Mouse (Mus musculus) cerebellum, adult 2 months (tissue): Measurements from ENCODE around the gene Pif1. TPM values are rescaled to one million over a fixed set of nuclear protein-coding genes. Genes with fewer than 3 reads are reported as not detected.

Experiments
- DNase-seq, 2 experiments: peaks; one replicate each; pipeline ENCODE4 v3.0.0; 2021
- H3K27ac ChIP-seq: fragments of 200-500 bp; 2 replicates; pipeline ENCODE4 v1.5.1; 2012; ENCODE audit warnings: low read length, control low read depth, inconsistent platforms; ENCODE audit not compliant: insufficient read depth
- H3K27me3 ChIP-seq: fragments of 200-500 bp; 2 replicates; pipeline ENCODE4 v1.6.1; 2012; ENCODE audit warnings: inconsistent platforms, mild to moderate bottlenecking, low read length, moderate library complexity; ENCODE audit not compliant: control insufficient read depth, insufficient read depth
- H3K4me1 ChIP-seq: fragments of 200-500 bp; 2 replicates; pipeline ENCODE4 v1.6.1; 2011; ENCODE audit warnings: low read length; ENCODE audit not compliant: control insufficient read depth, insufficient read depth
- H3K4me3 ChIP-seq: fragments of 200-500 bp; replicated peaks from 2 replicates; pipeline ENCODE3; 2011; ENCODE audit warnings: mild to moderate bottlenecking, low read depth, low read length, control low read depth; ENCODE audit not compliant: insufficient read depth
- CTCF ChIP-seq: fragments of 200-500 bp; IDR thresholded peaks from 2 replicates; pipeline ENCODE4 v1.5.1; 2011; ENCODE audit warnings: low read depth, mild to moderate bottlenecking, control low read depth, low read length, moderate library complexity, borderline replicate concordance; ENCODE audit not compliant: insufficient read depth
- POLR2A ChIP-seq: fragments of 200-500 bp; IDR thresholded peaks from 2 replicates; pipeline ENCODE4 v1.6.1; 2011; ENCODE audit warnings: low read length, control low read depth, borderline replicate concordance; ENCODE audit not compliant: insufficient read depth
- WGBS: fragments of 180-500 bp; shearing (Covaris S2); methylation state at CpG from one replicate; pipeline ENCODE4 v1.1.7; 2018; 5-methylcytosine and 5-hydroxymethylcytosine counted together
- polyA plus RNA-seq: library from polyadenylated mRNA; depleted of rRNA; stranded (reverse); fragments of >200 nt; gene quantifications from 2 replicates; pipeline ENCODE4 v1.2.3, GENCODE M21; 2012

Gene Pif1
- polyA plus RNA-seq, 1 experiment = 0.11 TPM

GRCm38 (mm10) chr9:65576861-65577510, 10.0 kb upstream of the Pif1 start:
- DNase-seq = peak; percentile 39 to 51

GRCm38 (mm10) chr9:65577511-65578196, 9.3 kb upstream of the Pif1 start:
- Histone ChIP-seq H3K27me3 (no peaks in the 10 kb centered on the region), H3K27ac (no peak overlapping the region), H3K4me3 (no peak overlapping the region), H3K4me1 (no peaks in the 10 kb centered on the region; the same call in 1 of the 2 replicates)
- 71% methylated on average over 4 of the region's 4 CpGs for WGBS
- TF ChIP-seq POLR2A = no peak
- no peak for TF ChIP-seq CTCF
- DNase-seq = no peak

More at GRCm38 (mm10) chr9:65576861-65577510, 10.0 kb upstream of the Pif1 start:
- Histone ChIP-seq H3K4me3 (no peak overlapping the region), H3K4me1 (no peaks in the 10 kb centered on the region; the same call in 1 of the 2 replicates), H3K27ac (no peak overlapping the region; the same call in 1 of the 2 replicates), H3K27me3 (no peaks in the 10 kb centered on the region)
- TF ChIP-seq CTCF (no peak), POLR2A (no peak)
- WGBS = 42% methylated on average over 7 of the region's 7 CpGs

GRCm38 (mm10) chr9:65578801-65579249, 8.1 kb upstream of the Pif1 start:
- no peak overlapping the region for H3K27ac ChIP-seq
- H3K4me3 ChIP-seq = peak overlapping the region; percentile 38
- WGBS = 66% methylated on average over 9 of the region's 9 CpGs
- TF ChIP-seq POLR2A (no peak), CTCF (no peak)
- DNase-seq = no peak
- H3K4me1 ChIP-seq = no peaks in the 10 kb centered on the region; the same call in 1 of the 2 replicates
- no peaks in the 10 kb centered on the region for H3K27me3 ChIP-seq

GRCm38 (mm10) chr9:65579781-65580371, 7.1 kb upstream of the Pif1 start, which contains the start of gene Plekho2:
Gene Plekho2 (minus strand): TSS chr9:65580040.
- H3K27ac ChIP-seq = no peak within 1 kb of the TSS
- WGBS = 1% methylated on average over 44 of the region's 45 CpGs
- no peak for TF ChIP-seq CTCF
- 0 out of 2 replicates have a peak, but pooled peaks have one; percentile 18 for TF ChIP-seq POLR2A
- peak within 1 kb of the TSS; percentile 65 for H3K4me3 ChIP-seq
- no peaks in the 10 kb centered on the region; the same call in 1 of the 2 replicates for H3K4me1 ChIP-seq
- peak; percentile 73 to 80 for DNase-seq
- H3K27me3 ChIP-seq = no peaks in the 10 kb centered on the region

- TF ChIP-seq POLR2A (no peak), CTCF (peak; percentile 98)
- Histone ChIP-seq H3K4me3 (peak overlapping the region; percentile 65), H3K27me3 (no peaks in the 10 kb centered on the region), H3K4me1 (no peaks in the 10 kb centered on the region; the same call in 1 of the 2 replicates), H3K27ac (no peak overlapping the region)
- peak; percentile 78 to 81 for DNase-seq
- WGBS = 4% methylated on average over 20 of the region's 29 CpGs
Measured at GRCm38 (mm10) chr9:65580401-65581256, 6.3 kb upstream of the Pif1 start.

- Histone ChIP-seq H3K27ac (no peak overlapping the region), H3K27me3 (no peaks in the 10 kb centered on the region), H3K4me1 (peaks cover 6% of the 10 kb centered on the region), H3K4me3 (no peak overlapping the region)
- 42% methylated on average over 8 of the region's 8 CpGs for WGBS
- TF ChIP-seq POLR2A (no peak), CTCF (no peak)
- DNase-seq = no peak
Measured at GRCm38 (mm10) chr9:65583045-65583444, 3.9 kb upstream of the Pif1 start.

- 2% methylated on average over 6 of the region's 6 CpGs for WGBS
- Histone ChIP-seq H3K4me1 (peaks cover 6% of the 10 kb centered on the region; the same call in 1 of the 2 replicates), H3K4me3 (peak overlapping the region; percentile 62), H3K27ac (no peak overlapping the region), H3K27me3 (no peaks in the 10 kb centered on the region)
- no peak for DNase-seq
- TF ChIP-seq POLR2A = no peak
- TF ChIP-seq CTCF = no peak
Measured at GRCm38 (mm10) chr9:65587270-65587572, 261 bp downstream of the Pif1 start.
